Mouse (Mus musculus): ENCODE data around the gene Adamtsl2. TPM values are rescaled to one million over a fixed set of nuclear protein-coding genes. Genes with fewer than 3 reads are reported as not detected.

The Adamtsl2 gene
- polyA plus RNA-seq, 1 experiment from 2014 or later = 2.5 TPM

DNA sequence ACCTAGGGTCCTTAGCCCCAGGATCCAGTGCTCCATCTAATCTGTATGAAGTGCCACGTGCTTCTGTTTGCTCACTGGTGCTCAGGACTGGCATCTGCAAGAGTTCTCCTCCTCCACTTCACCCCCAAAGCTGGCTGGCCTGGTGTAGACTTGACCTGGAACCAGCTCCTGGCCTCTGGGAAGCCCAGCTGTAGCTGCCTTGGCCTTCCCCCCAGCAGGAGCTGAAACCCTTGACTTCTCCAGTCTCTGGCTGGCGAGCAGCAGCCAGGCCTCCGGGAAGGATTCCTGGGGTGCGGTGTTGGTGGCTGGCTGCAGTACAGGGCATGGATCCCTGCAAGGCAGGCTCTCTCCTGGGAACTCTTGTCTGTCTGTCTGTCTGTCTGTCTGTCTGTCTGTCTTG is 35.0 kb upstream of the Adamtsl2 start:
- Histone ChIP-seq H3K9me3 (replicated peaks; ENCODE audit: control insufficient read depth, low read length) (no peaks in the 10 kb centered on the region), H3K4me1 (ENCODE audit: control insufficient read depth, insufficient read depth, low read length) (no peaks in the 10 kb centered on the region), H3K9ac (replicated peaks; ENCODE audit: low read length) (no peak overlapping the region), H3K27me3 (ENCODE audit: control insufficient read depth, insufficient read depth, low read length) (no peaks in the 10 kb centered on the region), H3K4me2 (ENCODE audit: low read depth, low read length) (no peak overlapping the region), H3K4me3 (ENCODE audit: low read depth, low read length) (no peak overlapping the region), H3K27ac (replicated peaks; ENCODE audit: low read depth, low read length) (no peak overlapping the region), H3K36me3 (replicated peaks; ENCODE audit: control insufficient read depth, insufficient read depth, low read depth, low read length) (no peaks in the 10 kb centered on the region)
- 78% methylated on average over 4 of the region's 4 CpGs for WGBS
- no peak for ATAC-seq (replicated peaks; ENCODE audit: insufficient number of reproducible peaks, low FRiP score, low TSS enrichment, low read depth)
- no peak for DNase-seq (ENCODE audit: low spot score)

DNA sequence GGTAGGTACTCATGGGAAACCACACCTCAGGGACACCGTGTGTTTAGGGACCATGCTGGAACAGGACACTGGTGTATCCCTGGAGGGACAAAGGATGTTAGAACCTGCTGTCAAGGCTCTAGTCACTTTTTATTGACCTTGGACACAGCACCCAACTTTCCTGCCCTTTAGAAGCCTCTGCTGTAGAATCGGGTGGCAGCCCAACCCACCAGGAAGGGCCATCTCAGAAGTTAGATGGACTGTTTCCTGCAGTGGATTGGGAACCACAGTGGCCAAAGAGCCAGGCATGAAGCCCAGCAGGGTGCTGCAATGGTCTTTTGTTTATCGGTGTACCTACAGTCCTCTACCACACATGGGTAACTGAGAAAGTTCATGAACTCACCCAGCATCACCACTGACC is 34.5 kb upstream of the Adamtsl2 start:
- ATAC-seq (replicated peaks; ENCODE audit: insufficient number of reproducible peaks, low FRiP score, low TSS enrichment, low read depth) = no peak
- H3K27ac ChIP-seq (replicated peaks; ENCODE audit: low read depth, low read length) = no peak overlapping the region
- H3K27me3 ChIP-seq (ENCODE audit: control insufficient read depth, insufficient read depth, low read length) = no peaks in the 10 kb centered on the region
- no peak overlapping the region for H3K4me2 ChIP-seq (ENCODE audit: low read depth, low read length)
- no peak overlapping the region for H3K4me3 ChIP-seq (ENCODE audit: low read depth, low read length)
- no peak overlapping the region for H3K9ac ChIP-seq (replicated peaks; ENCODE audit: low read length)
- H3K4me1 ChIP-seq (ENCODE audit: control insufficient read depth, insufficient read depth, low read length) = no peaks in the 10 kb centered on the region
- DNase-seq (ENCODE audit: low spot score) = no peak
- H3K9me3 ChIP-seq (replicated peaks; ENCODE audit: control insufficient read depth, low read length) = no peaks in the 10 kb centered on the region
- H3K36me3 ChIP-seq (replicated peaks; ENCODE audit: control insufficient read depth, insufficient read depth, low read depth, low read length) = no peaks in the 10 kb centered on the region
- 71% methylated on average over 3 of the region's 3 CpGs for WGBS

- Histone ChIP-seq H3K9ac (replicated peaks; ENCODE audit: low read length) (no peak overlapping the region), H3K9me3 (replicated peaks; ENCODE audit: control insufficient read depth, low read length) (no peaks in the 10 kb centered on the region), H3K27ac (replicated peaks; ENCODE audit: low read depth, low read length) (no peak overlapping the region), H3K4me3 (ENCODE audit: low read depth, low read length) (no peak overlapping the region), H3K27me3 (ENCODE audit: control insufficient read depth, insufficient read depth, low read length) (no peaks in the 10 kb centered on the region), H3K36me3 (replicated peaks; ENCODE audit: control insufficient read depth, insufficient read depth, low read depth, low read length) (no peaks in the 10 kb centered on the region), H3K4me2 (ENCODE audit: low read depth, low read length) (no peak overlapping the region), H3K4me1 (ENCODE audit: control insufficient read depth, insufficient read depth, low read length) (no peaks in the 10 kb centered on the region)
- WGBS = 75% methylated on average over 8 of the region's 8 CpGs
- ATAC-seq (replicated peaks; ENCODE audit: insufficient number of reproducible peaks, low FRiP score, low TSS enrichment, low read depth) (no peak), DNase-seq (ENCODE audit: low spot score) (no peak)
Measured at GRCm38 (mm10) chr2:27045979-27046770, 33.0 kb upstream of the Adamtsl2 start.

- ATAC-seq (replicated peaks; ENCODE audit: insufficient number of reproducible peaks, low FRiP score, low TSS enrichment, low read depth) (no peak), DNase-seq (ENCODE audit: low spot score) (no peak)
- no peaks in the 10 kb centered on the region for H3K4me1 ChIP-seq (ENCODE audit: control insufficient read depth, insufficient read depth, low read length)
- no peak overlapping the region for H3K4me3 ChIP-seq (ENCODE audit: low read depth, low read length)
- WGBS = 51% methylated on average over 6 of the region's 6 CpGs
- H3K4me2 ChIP-seq (ENCODE audit: low read depth, low read length) = no peak overlapping the region
- no peak overlapping the region for H3K27ac ChIP-seq (replicated peaks; ENCODE audit: low read depth, low read length)
- no peaks in the 10 kb centered on the region for H3K36me3 ChIP-seq (replicated peaks; ENCODE audit: control insufficient read depth, insufficient read depth, low read depth, low read length)
- H3K9me3 ChIP-seq (replicated peaks; ENCODE audit: control insufficient read depth, low read length) = no peaks in the 10 kb centered on the region
- H3K27me3 ChIP-seq (ENCODE audit: control insufficient read depth, insufficient read depth, low read length) = no peaks in the 10 kb centered on the region
- no peak overlapping the region for H3K9ac ChIP-seq (replicated peaks; ENCODE audit: low read length)
Measured at GRCm38 (mm10) chr2:27049408-27049807, 29.8 kb upstream of the Adamtsl2 start.

GRCm38 (mm10) chr2:27058251-27058650 is 20.9 kb upstream of the Adamtsl2 start:
- no peak for ATAC-seq (replicated peaks; ENCODE audit: insufficient number of reproducible peaks, low FRiP score, low TSS enrichment, low read depth)
- Histone ChIP-seq H3K4me2 (ENCODE audit: low read depth, low read length) (no peak overlapping the region), H3K27ac (replicated peaks; ENCODE audit: low read depth, low read length) (no peak overlapping the region), H3K9me3 (replicated peaks; ENCODE audit: control insufficient read depth, low read length) (no peaks in the 10 kb centered on the region), H3K36me3 (replicated peaks; ENCODE audit: control insufficient read depth, insufficient read depth, low read depth, low read length) (no peaks in the 10 kb centered on the region), H3K9ac (replicated peaks; ENCODE audit: low read length) (no peak overlapping the region), H3K4me3 (ENCODE audit: low read depth, low read length) (no peak overlapping the region), H3K4me1 (ENCODE audit: control insufficient read depth, insufficient read depth, low read length) (no peaks in the 10 kb centered on the region), H3K27me3 (ENCODE audit: control insufficient read depth, insufficient read depth, low read length) (no peaks in the 10 kb centered on the region)
- DNase-seq (ENCODE audit: low spot score) = no peak
- 62% methylated on average over 4 of the region's 4 CpGs for WGBS

DNA sequence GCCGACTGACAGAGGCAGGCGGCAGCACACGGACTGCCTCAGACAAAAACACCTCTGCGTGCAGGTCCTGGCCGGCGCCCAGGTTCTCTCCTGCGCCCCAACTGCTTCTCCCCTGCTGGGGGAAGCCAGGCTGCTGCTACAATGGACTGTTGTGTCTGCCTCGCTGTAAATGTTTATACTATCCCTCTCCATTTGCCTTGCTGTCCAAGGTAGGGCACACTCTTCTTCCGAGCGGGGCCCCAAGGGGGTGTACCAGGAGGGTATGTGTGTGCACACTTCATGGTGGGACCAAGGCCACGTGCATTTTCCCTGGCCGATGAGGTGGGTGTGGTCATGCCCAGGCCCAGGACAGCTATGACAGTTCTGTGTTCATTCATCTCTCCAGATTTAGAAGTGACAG is 20.4 kb upstream of the Adamtsl2 start:
- WGBS = 46% methylated on average over 12 of the region's 12 CpGs
- no peak for ATAC-seq (replicated peaks; ENCODE audit: insufficient number of reproducible peaks, low FRiP score, low TSS enrichment, low read depth)
- Histone ChIP-seq H3K4me2 (ENCODE audit: low read depth, low read length) (no peak overlapping the region), H3K4me3 (ENCODE audit: low read depth, low read length) (no peak overlapping the region), H3K4me1 (ENCODE audit: control insufficient read depth, insufficient read depth, low read length) (no peaks in the 10 kb centered on the region), H3K27ac (replicated peaks; ENCODE audit: low read depth, low read length) (no peak overlapping the region), H3K27me3 (ENCODE audit: control insufficient read depth, insufficient read depth, low read length) (no peaks in the 10 kb centered on the region), H3K9me3 (replicated peaks; ENCODE audit: control insufficient read depth, low read length) (no peaks in the 10 kb centered on the region), H3K9ac (replicated peaks; ENCODE audit: low read length) (no peak overlapping the region), H3K36me3 (replicated peaks; ENCODE audit: control insufficient read depth, insufficient read depth, low read depth, low read length) (no peaks in the 10 kb centered on the region)
- no peak for DNase-seq (ENCODE audit: low spot score)

DNA sequence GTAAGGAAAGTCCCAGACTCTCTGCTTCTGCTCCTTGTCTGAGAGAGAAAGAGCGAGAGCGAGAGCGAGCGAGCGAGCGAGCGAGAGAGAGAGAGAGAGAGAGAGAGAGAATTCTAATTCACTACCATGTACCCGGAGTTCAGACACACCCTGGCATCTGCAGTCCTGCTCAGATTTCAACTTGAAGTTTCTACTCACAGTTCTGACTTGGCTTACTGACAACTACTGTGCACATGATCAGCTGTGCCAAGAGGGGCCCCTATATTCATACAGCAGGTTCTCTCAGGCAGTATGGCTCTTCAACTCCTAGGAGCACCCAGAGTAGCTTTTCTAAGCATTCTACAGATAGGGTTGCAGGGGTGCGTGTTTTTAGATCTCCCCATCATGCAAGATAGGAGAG is 20.0 kb upstream of the Adamtsl2 start:
- no peaks in the 10 kb centered on the region for H3K27me3 ChIP-seq (ENCODE audit: control insufficient read depth, insufficient read depth, low read length)
- no peaks in the 10 kb centered on the region for H3K36me3 ChIP-seq (replicated peaks; ENCODE audit: control insufficient read depth, insufficient read depth, low read depth, low read length)
- no peaks in the 10 kb centered on the region for H3K4me1 ChIP-seq (ENCODE audit: control insufficient read depth, insufficient read depth, low read length)
- ATAC-seq (replicated peaks; ENCODE audit: insufficient number of reproducible peaks, low FRiP score, low TSS enrichment, low read depth) (no peak), DNase-seq (ENCODE audit: low spot score) (no peak)
- no peak overlapping the region for H3K4me3 ChIP-seq (ENCODE audit: low read depth, low read length)
- H3K9me3 ChIP-seq (replicated peaks; ENCODE audit: control insufficient read depth, low read length) = no peaks in the 10 kb centered on the region
- no peak overlapping the region for H3K4me2 ChIP-seq (ENCODE audit: low read depth, low read length)
- no peak overlapping the region for H3K9ac ChIP-seq (replicated peaks; ENCODE audit: low read length)
- 88% methylated on average over 9 of the region's 9 CpGs for WGBS
- no peak overlapping the region for H3K27ac ChIP-seq (replicated peaks; ENCODE audit: low read depth, low read length)

DNA sequence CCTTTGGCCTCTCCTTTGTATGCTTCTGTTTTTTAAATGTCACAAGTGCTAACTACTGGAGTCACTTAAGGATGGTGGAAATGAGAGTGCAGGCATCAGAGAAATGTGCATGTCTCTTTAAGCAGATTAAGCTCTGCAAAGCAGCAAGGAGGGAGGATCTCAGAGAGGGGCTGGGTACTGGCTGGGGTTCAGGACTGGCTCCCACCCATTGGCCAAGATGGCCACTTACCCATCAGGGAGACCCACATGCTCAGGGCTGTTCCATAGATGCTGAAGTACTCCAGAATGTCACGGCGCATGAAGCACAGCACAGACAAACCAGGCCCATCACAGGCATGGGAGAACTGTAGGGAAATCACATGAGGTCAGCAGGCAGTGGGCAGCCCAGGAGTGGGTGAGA is 12.1 kb upstream of the Adamtsl2 start:
- Histone ChIP-seq H3K4me3 (ENCODE audit: low read depth, low read length) (no peak overlapping the region), H3K9ac (replicated peaks; ENCODE audit: low read length) (no peak overlapping the region), H3K9me3 (replicated peaks; ENCODE audit: control insufficient read depth, low read length) (no peaks in the 10 kb centered on the region), H3K27me3 (ENCODE audit: control insufficient read depth, insufficient read depth, low read length) (no peaks in the 10 kb centered on the region), H3K4me2 (ENCODE audit: low read depth, low read length) (no peak overlapping the region), H3K4me1 (ENCODE audit: control insufficient read depth, insufficient read depth, low read length) (no peaks in the 10 kb centered on the region), H3K36me3 (replicated peaks; ENCODE audit: control insufficient read depth, insufficient read depth, low read depth, low read length) (no peaks in the 10 kb centered on the region), H3K27ac (replicated peaks; ENCODE audit: low read depth, low read length) (no peak overlapping the region)
- WGBS = 90% methylated on average over 2 of the region's 2 CpGs
- no peak for ATAC-seq (replicated peaks; ENCODE audit: insufficient number of reproducible peaks, low FRiP score, low TSS enrichment, low read depth)
- no peak for DNase-seq (ENCODE audit: low spot score)
